Mouse (Mus musculus) ovary, postnatal 14 days (tissue): Measurements from ENCODE around the gene Ccdc28a.

Source experiments
- DNase-seq: peaks from one replicate; pipeline ENCODE4 v3.0.0; 2022; ENCODE audit warnings: low spot score

Gene Ccdc28a

GRCm38 (mm10) chr10:18194156-18194555 lies 40.6 kb downstream of the Ccdc28a start:
- DNase-seq: no peak

GRCm38 (mm10) chr10:18193221-18193620 lies 41.6 kb downstream of the Ccdc28a start:
- no peak for DNase-seq

GRCm38 (mm10) chr10:18191706-18192105 lies 43.1 kb downstream of the Ccdc28a start:
- DNase-seq: no peak

- no peak for DNase-seq
Measured at GRCm38 (mm10) chr10:18189498-18189897, 45.3 kb downstream of the Ccdc28a start.

GRCm38 (mm10) chr10:18188564-18188963 lies 46.2 kb downstream of the Ccdc28a start:
- DNase-seq: no peak

DNA sequence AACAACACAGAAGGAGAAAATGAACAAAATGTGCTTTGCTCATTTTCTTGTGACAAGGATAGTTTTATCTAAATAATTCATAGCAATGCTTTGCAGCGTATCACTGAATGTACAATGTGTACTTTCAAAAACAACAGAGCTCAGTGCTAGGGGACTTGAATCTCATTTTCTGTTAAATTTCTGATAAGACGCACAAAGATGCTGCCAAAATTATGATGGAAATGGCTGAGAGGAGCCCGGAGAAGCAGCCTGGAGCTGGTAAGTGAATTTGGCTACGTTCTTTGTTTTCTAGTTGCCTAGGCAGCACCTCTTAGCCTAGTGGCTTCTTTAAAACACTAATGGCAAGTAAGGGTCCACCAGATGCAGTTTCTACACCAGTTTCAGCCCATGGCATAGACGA lies 52.6 kb downstream of the Ccdc28a start:
- DNase-seq: no peak

DNA sequence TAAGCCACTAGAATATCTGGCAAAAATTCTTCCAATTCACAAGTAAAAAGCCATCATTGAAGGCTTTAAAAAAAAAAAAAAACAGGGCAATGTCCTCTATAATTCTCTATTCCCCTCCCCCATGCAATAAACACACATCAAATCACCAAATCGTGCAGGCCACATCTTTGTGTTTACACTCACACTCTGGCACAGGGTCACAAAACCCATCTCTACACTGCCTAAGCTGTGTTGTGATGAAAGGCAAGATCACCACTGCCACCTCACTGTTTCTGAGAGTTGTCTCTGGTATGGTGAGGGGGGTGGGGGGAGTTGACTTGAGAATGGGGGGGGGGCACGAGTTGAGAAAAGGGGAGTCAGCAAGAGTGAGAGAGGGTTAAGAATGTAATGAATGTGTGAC lies 57.5 kb downstream of the Ccdc28a start:
- no peak for DNase-seq

DNA sequence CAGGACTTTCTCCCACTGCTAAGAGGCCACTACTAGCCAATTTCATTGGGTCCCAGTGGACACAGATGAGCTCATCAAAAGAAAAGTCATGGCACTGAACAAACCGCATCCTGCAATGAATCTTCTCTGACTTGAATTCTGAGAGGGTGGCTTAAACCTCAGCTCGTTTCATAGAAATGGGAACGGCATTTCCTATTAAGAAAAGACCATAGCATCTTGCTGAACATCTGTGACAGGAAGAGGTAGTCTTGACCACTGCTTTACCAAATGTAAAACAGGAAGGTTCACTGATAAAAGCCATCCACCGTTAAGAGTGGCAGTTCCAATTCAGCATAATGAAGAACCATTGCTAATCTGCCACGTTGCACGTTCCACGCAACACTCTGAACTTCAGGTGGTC lies 58.1 kb downstream of the Ccdc28a start:
- no peak for DNase-seq

DNA sequence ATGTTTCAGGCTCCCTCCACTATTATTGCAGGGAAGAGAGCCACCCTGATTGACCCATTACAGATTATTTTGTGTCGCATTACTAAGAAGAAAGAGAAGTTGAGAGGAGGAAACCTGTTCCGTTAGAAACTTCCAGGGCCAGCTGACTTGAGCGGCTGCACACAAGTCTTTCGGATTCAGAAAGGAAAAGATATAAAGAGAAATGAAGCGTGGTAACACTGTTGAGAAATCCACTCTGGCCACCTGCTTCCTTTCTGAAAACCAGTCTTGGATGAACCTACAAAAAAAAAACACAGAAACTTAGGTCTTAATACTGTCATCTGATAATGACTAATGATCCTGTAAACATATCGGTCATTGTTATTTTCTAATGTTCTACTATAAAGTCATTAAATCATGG lies 59.7 kb downstream of the Ccdc28a start:
- DNase-seq: no peak
